Mouse (Mus musculus): ENCODE results near the gene Nup107. TPM values are rescaled to one million over a fixed set of nuclear protein-coding genes. Genes with fewer than 3 reads are reported as not detected.

Gene Nup107
- polyA plus RNA-seq, 1 experiment: 22.8 TPM

GRCm38 (mm10) chr10:117768141-117768440 lies 24.4 kb downstream of the Nup107 start:
- H3K27ac ChIP-seq (ENCODE audit: control insufficient read depth, insufficient read depth, low read depth, low read length, poor library complexity): no peak overlapping the region
- no peak for TF ChIP-seq CTCF (IDR thresholded peaks at IDR 0.05; ENCODE audit: control insufficient read depth, insufficient read depth, low read length)
- TF ChIP-seq POLR2A (IDR thresholded peaks at IDR 0.05; ENCODE audit: borderline replicate concordance, control insufficient read depth, low read depth, low read length): no peak
- H3K4me3 ChIP-seq (replicated peaks; ENCODE audit: control insufficient read depth, low read depth, low read length): no peak overlapping the region
- 90% methylated on average over 7 of the region's 7 CpGs for WGBS
- H3K4me1 ChIP-seq (ENCODE audit: control insufficient read depth, insufficient read depth, low read length): no peaks in the 10 kb centered on the region

- Histone ChIP-seq H3K4me1 (ENCODE audit: control insufficient read depth, insufficient read depth, low read length) (no peaks in the 10 kb centered on the region), H3K4me3 (replicated peaks; ENCODE audit: control insufficient read depth, low read depth, low read length) (no peak overlapping the region), H3K27ac (ENCODE audit: control insufficient read depth, insufficient read depth, low read depth, low read length, poor library complexity) (no peak overlapping the region)
- TF ChIP-seq POLR2A (IDR thresholded peaks at IDR 0.05; ENCODE audit: borderline replicate concordance, control insufficient read depth, low read depth, low read length) (no peak), CTCF (IDR thresholded peaks at IDR 0.05; ENCODE audit: control insufficient read depth, insufficient read depth, low read length) (no peak)
- WGBS: 91% methylated on average over 10 of the region's 10 CpGs
These were observed 25.0 kb downstream of the Nup107 start for GRCm38 (mm10) chr10:117767286-117768140.

- 85% methylated on average over 5 of the region's 5 CpGs for WGBS
- H3K4me3 ChIP-seq (replicated peaks; ENCODE audit: control insufficient read depth, low read depth, low read length): no peak overlapping the region
- H3K27ac ChIP-seq (ENCODE audit: control insufficient read depth, insufficient read depth, low read depth, low read length, poor library complexity): no peak overlapping the region
- TF ChIP-seq CTCF (IDR thresholded peaks at IDR 0.05; ENCODE audit: control insufficient read depth, insufficient read depth, low read length): no peak
- TF ChIP-seq POLR2A (IDR thresholded peaks at IDR 0.05; ENCODE audit: borderline replicate concordance, control insufficient read depth, low read depth, low read length): no peak
- no peaks in the 10 kb centered on the region for H3K4me1 ChIP-seq (ENCODE audit: control insufficient read depth, insufficient read depth, low read length)
These were observed 25.7 kb downstream of the Nup107 start for GRCm38 (mm10) chr10:117766896-117767160.

GRCm38 (mm10) chr10:117766111-117766895 lies 26.2 kb downstream of the Nup107 start:
- Histone ChIP-seq H3K27ac (ENCODE audit: control insufficient read depth, insufficient read depth, low read depth, low read length, poor library complexity) (no peak overlapping the region), H3K4me1 (ENCODE audit: control insufficient read depth, insufficient read depth, low read length) (no peaks in the 10 kb centered on the region), H3K4me3 (replicated peaks; ENCODE audit: control insufficient read depth, low read depth, low read length) (no peak overlapping the region)
- 82% methylated on average over 16 of the region's 16 CpGs for WGBS
- TF ChIP-seq CTCF (IDR thresholded peaks at IDR 0.05; ENCODE audit: control insufficient read depth, insufficient read depth, low read length): no peak
- no peak for TF ChIP-seq POLR2A (IDR thresholded peaks at IDR 0.05; ENCODE audit: borderline replicate concordance, control insufficient read depth, low read depth, low read length)

GRCm38 (mm10) chr10:117765116-117765894 lies 27.2 kb downstream of the Nup107 start:
- 83% methylated on average over 11 of the region's 11 CpGs for WGBS

GRCm38 (mm10) chr10:117764598-117764997 lies 27.9 kb downstream of the Nup107 start:
- Histone ChIP-seq H3K4me3 (replicated peaks; ENCODE audit: control insufficient read depth, low read depth, low read length) (no peak overlapping the region), H3K27ac (ENCODE audit: control insufficient read depth, insufficient read depth, low read depth, low read length, poor library complexity) (no peak overlapping the region), H3K4me1 (ENCODE audit: control insufficient read depth, insufficient read depth, low read length) (no peaks in the 10 kb centered on the region)
- 67% methylated on average over 6 of the region's 6 CpGs for WGBS
- TF ChIP-seq CTCF (IDR thresholded peaks at IDR 0.05; ENCODE audit: control insufficient read depth, insufficient read depth, low read length) (no peak), POLR2A (IDR thresholded peaks at IDR 0.05; ENCODE audit: borderline replicate concordance, control insufficient read depth, low read depth, low read length) (no peak)

More at GRCm38 (mm10) chr10:117765116-117765894, 27.2 kb downstream of the Nup107 start:
- TF ChIP-seq POLR2A (IDR thresholded peaks at IDR 0.05; ENCODE audit: borderline replicate concordance, control insufficient read depth, low read depth, low read length): no peak
- TF ChIP-seq CTCF (IDR thresholded peaks at IDR 0.05; ENCODE audit: control insufficient read depth, insufficient read depth, low read length): no peak
- H3K4me1 ChIP-seq (ENCODE audit: control insufficient read depth, insufficient read depth, low read length): no peaks in the 10 kb centered on the region
- no peak overlapping the region for H3K27ac ChIP-seq (ENCODE audit: control insufficient read depth, insufficient read depth, low read depth, low read length, poor library complexity)
- H3K4me3 ChIP-seq (replicated peaks; ENCODE audit: control insufficient read depth, low read depth, low read length): no peak overlapping the region

GRCm38 (mm10) chr10:117763588-117764190 lies 28.8 kb downstream of the Nup107 start:
- H3K4me1 ChIP-seq (ENCODE audit: control insufficient read depth, insufficient read depth, low read length): no peaks in the 10 kb centered on the region
- H3K27ac ChIP-seq (ENCODE audit: control insufficient read depth, insufficient read depth, low read depth, low read length, poor library complexity): no peak overlapping the region
- TF ChIP-seq CTCF (IDR thresholded peaks at IDR 0.05; ENCODE audit: control insufficient read depth, insufficient read depth, low read length): no peak
- TF ChIP-seq POLR2A (IDR thresholded peaks at IDR 0.05; ENCODE audit: borderline replicate concordance, control insufficient read depth, low read depth, low read length): no peak
- H3K4me3 ChIP-seq (replicated peaks; ENCODE audit: control insufficient read depth, low read depth, low read length): no peak overlapping the region
- 92% methylated on average over 16 of the region's 16 CpGs for WGBS
